Mouse (Mus musculus) megakaryocyte, embryonic 14.5 days (primary cell): ENCODE measurements around the gene Casc4.

Experiments
- FLI1 ChIP-seq: IDR thresholded peaks from 2 replicates; pipeline ENCODE4 v1.6.1; 2012; ENCODE audit warnings: low read length, inconsistent platforms, mixed read lengths
- GATA1 ChIP-seq: IDR thresholded peaks from 3 replicates; pipeline ENCODE4 v1.6.1; 2012; ENCODE audit warnings: mixed read lengths, low read length, inconsistent platforms, borderline replicate concordance

DNA sequence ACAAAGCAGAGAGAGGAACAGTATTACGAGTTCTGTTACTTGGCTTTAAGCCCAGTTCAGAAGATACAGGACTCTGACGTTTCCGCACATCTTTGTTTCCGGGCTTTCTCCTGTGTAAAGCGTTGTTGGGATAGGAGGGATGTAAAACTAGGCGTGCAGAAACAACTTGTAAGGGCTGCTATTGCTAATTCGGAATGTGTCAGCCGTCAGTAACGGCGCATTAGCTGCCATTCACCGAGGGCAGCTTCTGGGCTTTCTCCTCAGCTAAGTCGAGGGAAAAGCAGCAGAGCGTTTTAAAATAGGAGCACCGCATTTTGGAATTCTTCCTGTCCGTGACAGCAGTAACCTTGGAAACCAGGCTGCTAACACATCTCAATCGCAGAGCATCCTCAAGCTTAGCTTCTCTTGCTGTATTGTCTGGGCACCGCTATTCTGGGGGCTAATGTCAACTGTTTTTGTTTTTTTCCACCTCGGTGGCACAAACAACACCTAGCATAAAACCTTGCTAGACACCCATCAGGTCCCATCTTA, 634 bp upstream of the Casc4 start:
- TF ChIP-seq FLI1 (no peak), GATA1 (no peak)
